Comparison of ENCODE assay signal across 8 mouse cellular contexts in the genomic region with DNA sequence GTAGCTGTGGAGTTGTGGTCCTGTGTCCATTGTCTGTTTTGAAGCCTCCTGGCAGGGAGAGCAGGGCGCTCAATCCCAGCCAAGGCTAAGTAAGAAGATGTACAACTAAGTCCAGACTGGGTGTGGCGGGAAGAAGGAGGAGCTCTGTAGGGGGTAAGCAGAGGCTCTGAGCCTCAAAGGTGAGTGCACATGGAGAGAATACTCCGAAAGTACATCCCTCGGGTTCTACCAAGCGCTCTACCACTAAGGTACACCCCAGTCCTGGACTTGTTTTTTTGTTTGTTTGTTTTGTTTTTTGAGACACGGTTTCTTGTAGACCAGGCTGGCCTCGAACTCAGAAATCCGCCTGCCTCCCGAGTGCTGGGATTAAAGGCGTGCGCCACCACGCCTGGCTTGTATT. TPM values are rescaled to one million over a fixed set of nuclear protein-coding genes. Genes with fewer than 3 reads are reported as not detected.
DNase-seq lines count a peak whose midpoint lies in the region; ATAC-seq and TF ChIP-seq lines count a peak whose summit lies in the region.

No protein-coding gene starts in this region.

- TF ChIP-seq CTCF in spleen, adult 2 months (IDR thresholded peaks at IDR 0.05; ENCODE audit: extremely low read depth, insufficient read depth, insufficient read length, insufficient replicate concordance) = no peak

- H3K4me2 ChIP-seq in forebrain, embryonic 13.5 days = peak overlapping the region; percentile 79
- H3K4me2 ChIP-seq in liver, embryonic 11.5 days = peak overlapping the region; percentile 98
- peak overlapping the region; percentile 80 for H3K4me2 ChIP-seq in stomach, embryonic 15.5 days

- no peak overlapping the region for H3K27ac ChIP-seq in spleen, adult 2 months (ENCODE audit: insufficient read depth, low read length)
- no peak overlapping the region for H3K27ac ChIP-seq in forebrain, embryonic 13.5 days
- no peak overlapping the region for H3K27ac ChIP-seq in liver, embryonic 11.5 days (ENCODE audit: low read depth, low read length)
- no peak overlapping the region for H3K27ac ChIP-seq in stomach, embryonic 15.5 days

- no peaks in the 10 kb centered on the region; the same call in 1 of the 2 replicates for H3K9me3 ChIP-seq in forebrain, embryonic 13.5 days (replicated peaks)
- H3K9me3 ChIP-seq in liver, embryonic 11.5 days (ENCODE audit: control insufficient read depth, low read length) = peaks cover 5% of the 10 kb centered on the region; the same call in 1 of the 2 replicates
- H3K9me3 ChIP-seq in stomach, embryonic 15.5 days = no peaks in the 10 kb centered on the region

- peak overlapping the region; percentile 56; the same call in 1 of the 2 replicates for H3K4me3 ChIP-seq in spleen, adult 2 months (ENCODE audit: extremely low read depth, insufficient read depth, insufficient read length)
- H3K4me3 ChIP-seq in forebrain, embryonic 13.5 days = peak overlapping the region; percentile 46
- H3K4me3 ChIP-seq in liver, embryonic 11.5 days (ENCODE audit: low read depth, low read length) = peak overlapping the region; percentile 68
- H3K4me3 ChIP-seq in stomach, embryonic 15.5 days (replicated peaks) = peak overlapping the region; percentile 45

- no peak for TF ChIP-seq POLR2A in spleen, adult 2 months (IDR thresholded peaks at IDR 0.05; ENCODE audit: low read depth, low read length)

- 65% methylated on average over 12 of the region's 12 CpGs for WGBS in spleen, adult 2 months
- 54% methylated on average over 12 of the region's 12 CpGs for WGBS in forebrain, embryonic 13.5 days
- WGBS in liver, embryonic 11.5 days = 53% methylated on average over 12 of the region's 12 CpGs
- WGBS in stomach, embryonic 15.5 days = 50% methylated on average over 12 of the region's 12 CpGs

- H3K4me1 ChIP-seq in spleen, adult 2 months (ENCODE audit: control insufficient read depth, insufficient read depth, insufficient read length) = peaks cover 4% of the 10 kb centered on the region
- H3K4me1 ChIP-seq in forebrain, embryonic 13.5 days = peaks cover 10% of the 10 kb centered on the region
- H3K4me1 ChIP-seq in liver, embryonic 11.5 days (replicated peaks; ENCODE audit: control insufficient read depth, insufficient read depth, low read length) = peaks cover 5% of the 10 kb centered on the region
- H3K4me1 ChIP-seq in stomach, embryonic 15.5 days = peaks cover 10% of the 10 kb centered on the region; the same call in 1 of the 2 replicates

- peak overlapping the region; percentile 73; the same call in 1 of the 2 replicates for H3K9ac ChIP-seq in forebrain, embryonic 13.5 days
- H3K9ac ChIP-seq in liver, embryonic 11.5 days (ENCODE audit: low read depth, low read length) = peak overlapping the region; percentile 95
- 0 out of 2 replicates have a peak overlapping the region, but pooled peaks have one; percentile 37 for H3K9ac ChIP-seq in stomach, embryonic 15.5 days

- no peaks in the 10 kb centered on the region for H3K27me3 ChIP-seq in spleen, adult 2 months (ENCODE audit: control insufficient read depth, insufficient read depth, low read length)
- peaks cover 2% of the 10 kb centered on the region; the same call in 1 of the 2 replicates for H3K27me3 ChIP-seq in forebrain, embryonic 13.5 days
- no peaks in the 10 kb centered on the region for H3K27me3 ChIP-seq in liver, embryonic 11.5 days (replicated peaks; ENCODE audit: control insufficient read depth, insufficient read depth, low read length)
- H3K27me3 ChIP-seq in stomach, embryonic 15.5 days (replicated peaks) = no peaks in the 10 kb centered on the region

- no peak for ATAC-seq in forebrain, embryonic 13.5 days
- peak; percentile 35 for ATAC-seq in liver, embryonic 11.5 days (replicated peaks; ENCODE audit: low FRiP score)
- no peak for ATAC-seq in stomach, embryonic 15.5 days (ENCODE audit: insufficient read depth, low FRiP score, low read depth)

- DNase-seq in spleen, adult 2 months (ENCODE audit: low read depth in 1 of 2, low spot score in 2 of 2) = no peak
- no peak for DNase-seq in spleen, adult 12 weeks (ENCODE audit: low spot score)
- no peak for DNase-seq in liver, embryonic 11.5 days (ENCODE audit: low spot score)
- no peak for DNase-seq in MN1 (ENCODE audit: low spot score)
- no peak for DNase-seq in left cerebral cortex, adult 18-20 months (ENCODE audit: low spot score in 2 of 2)
- no peak for DNase-seq in frontal cortex, postnatal 25 days (ENCODE audit: low spot score in 2 of 2)

- H3K36me3 ChIP-seq in spleen, adult 2 months (ENCODE audit: control insufficient read depth, insufficient read depth, low read length) = no peaks in the 10 kb centered on the region
- peaks cover 10% of the 10 kb centered on the region for H3K36me3 ChIP-seq in forebrain, embryonic 13.5 days (ENCODE audit: poor library complexity, severe bottlenecking)
- H3K36me3 ChIP-seq in liver, embryonic 11.5 days (ENCODE audit: control insufficient read depth, insufficient read depth, low read length) = peaks cover 8% of the 10 kb centered on the region
- H3K36me3 ChIP-seq in stomach, embryonic 15.5 days = peaks cover 7% of the 10 kb centered on the region

RNA-seq across cellular contexts. Expression of a gene that starts 10.7 kb away (rescaled TPM):
- polyA plus RNA-seq in spleen, adult 2 months (2012; rRNA removed) = 17.2 and 21.6 TPM in 2 replicates
- 11.2 and 13.3 TPM in 2 replicates for polyA plus RNA-seq in forebrain, embryonic 13.5 days (2015; fragmentation: Nextera tagmentation; extraction: Ambion mirVana)
- polyA plus RNA-seq in liver, embryonic 11.5 days (2014; fragmentation: Nextera tagmentation; extraction: Ambion mirVana) = 6.0 and 9.4 TPM in 2 replicates
- 9.3 and 10.7 TPM in 2 replicates for polyA plus RNA-seq in stomach, embryonic 15.5 days (2015; fragmentation: Nextera tagmentation; extraction: Ambion mirVana)
- 10 to 100 TPM; 19.6 to 20.2 TPM for total RNA-seq in left cerebral cortex, adult 18-20 months (2021)

RNA-seq across cellular contexts. Expression of a gene that starts 22.2 kb away (rescaled TPM):
- polyA plus RNA-seq in spleen, adult 2 months (2012; rRNA removed) = 8.6 and 9.7 TPM in 2 replicates
- polyA plus RNA-seq in forebrain, embryonic 13.5 days (2015; fragmentation: Nextera tagmentation; extraction: Ambion mirVana) = 21.0 and 25.4 TPM in 2 replicates
- 9.5 and 9.8 TPM in 2 replicates for polyA plus RNA-seq in liver, embryonic 11.5 days (2014; fragmentation: Nextera tagmentation; extraction: Ambion mirVana)
- 13.7 and 14.5 TPM in 2 replicates for polyA plus RNA-seq in stomach, embryonic 15.5 days (2015; fragmentation: Nextera tagmentation; extraction: Ambion mirVana)
- 10 to 100 TPM; 17.0 to 18.3 TPM for total RNA-seq in left cerebral cortex, adult 18-20 months (2021)

Comparison
In these comparisons a context has a peak if more than half of its experiments do, and no peak if none do; other contexts are left out.
1. H3K9ac ChIP-seq: peak in every context shown above with its lines; median percentile 95 in liver, embryonic 11.5 days; 73 in forebrain, embryonic 13.5 days; 37 in stomach, embryonic 15.5 days.